Mouse (Mus musculus) brain, embryonic 18.5 days (tissue): ENCODE data around the gene Fndc10.
"Not testable (repeated sequence)": the region's sequence is repeated elsewhere in the genome, so short reads cannot be mapped to it uniquely, and the experiment has no call there.

Experiments used
- DNase-seq: peaks from one replicate; pipeline ENCODE4 v3.0.0-alpha.2; 2012; ENCODE audit warnings: low read depth, low spot score

Fndc10 gene

GRCm38 (mm10) chr4:155694111-155694481 is at the start of gene Fndc10:
Gene Fndc10 (plus strand): TSS chr4:155694342.
- DNase-seq: no peak

GRCm38 (mm10) chr4:155645308-155645707 is 48.8 kb upstream of the Fndc10 start, which contains the start of gene Gm10563:
Gene Gm10563 (minus strand): TSS chr4:155645408.
- DNase-seq: not testable (repeated sequence)

- no peak for DNase-seq
Measured at GRCm38 (mm10) chr4:155645721-155646120, 48.4 kb upstream of the Fndc10 start.

- no peak for DNase-seq
Measured at GRCm38 (mm10) chr4:155649355-155649754, 44.8 kb upstream of the Fndc10 start.

- DNase-seq: no peak
Measured at GRCm38 (mm10) chr4:155651553-155652269, 42.4 kb upstream of the Fndc10 start.

- DNase-seq: no peak
Measured at GRCm38 (mm10) chr4:155652283-155653085, 41.7 kb upstream of the Fndc10 start.

- DNase-seq: no peak
Measured at GRCm38 (mm10) chr4:155653086-155653450, 41.1 kb upstream of the Fndc10 start, which contains the start of gene Mmp23. Gene Mmp23 (minus strand): TSS chr4:155653384.

GRCm38 (mm10) chr4:155653451-155654182 is 40.5 kb upstream of the Fndc10 start:
- no peak for DNase-seq

GRCm38 (mm10) chr4:155654183-155654455 is 40.0 kb upstream of the Fndc10 start:
- DNase-seq: no peak

- DNase-seq: no peak
Measured at GRCm38 (mm10) chr4:155654456-155655298, 39.5 kb upstream of the Fndc10 start.

GRCm38 (mm10) chr4:155656214-155656751 is 37.9 kb upstream of the Fndc10 start:
- no peak for DNase-seq

- DNase-seq: no peak
Measured at GRCm38 (mm10) chr4:155658961-155659360, 35.2 kb upstream of the Fndc10 start.

- DNase-seq: no peak
Measured at GRCm38 (mm10) chr4:155660641-155661040, 33.5 kb upstream of the Fndc10 start.

GRCm38 (mm10) chr4:155666903-155667302 is 27.2 kb upstream of the Fndc10 start:
- no peak for DNase-seq

- peak; percentile 94 for DNase-seq
Measured at GRCm38 (mm10) chr4:155668689-155669597, 25.2 kb upstream of the Fndc10 start, which contains the start of gene Mib2. Gene Mib2 (minus strand): TSS chr4:155669198.

- DNase-seq: no peak
Measured at GRCm38 (mm10) chr4:155669598-155670075, 24.5 kb upstream of the Fndc10 start.

GRCm38 (mm10) chr4:155670236-155670635 is 23.9 kb upstream of the Fndc10 start:
- not testable (repeated sequence) for DNase-seq

- no peak for DNase-seq
Measured at GRCm38 (mm10) chr4:155672082-155672481, 22.1 kb upstream of the Fndc10 start.

GRCm38 (mm10) chr4:155675991-155676390 is 18.2 kb upstream of the Fndc10 start:
- DNase-seq: no peak
